Mouse (Mus musculus): ENCODE data around the gene Setd1b.

The Setd1b gene

GRCm38 (mm10) chr5:123142161-123143157, at the start of gene Setd1b:
Setd1b (plus strand) TSS chr5:123142193.
- peak; percentile 69 to 85 for DNase-seq (ENCODE audit: low spot score in 2 of 2)

GRCm38 (mm10) chr5:123093077-123093633, 48.8 kb upstream of the Setd1b start:
- peak; percentile 71 to 75 for DNase-seq (ENCODE audit: low spot score in 2 of 2)

- DNase-seq (ENCODE audit: low spot score in 2 of 2) = peak; percentile 79 to 83
These were observed 47.6 kb upstream of the Setd1b start for GRCm38 (mm10) chr5:123094238-123094991.

GRCm38 (mm10) chr5:123096299-123096698, 45.7 kb upstream of the Setd1b start:
- no peak for DNase-seq (ENCODE audit: low spot score in 2 of 2)

- DNase-seq (ENCODE audit: low spot score in 2 of 2) = no peak
These were observed 43.5 kb upstream of the Setd1b start for GRCm38 (mm10) chr5:123098487-123098886.

GRCm38 (mm10) chr5:123102376-123102775, 39.6 kb upstream of the Setd1b start:
- DNase-seq (ENCODE audit: low spot score in 2 of 2) = no peak

GRCm38 (mm10) chr5:123103556-123103955, 38.4 kb upstream of the Setd1b start:
- no peak for DNase-seq (ENCODE audit: low spot score in 2 of 2)

GRCm38 (mm10) chr5:123104769-123105168, 37.2 kb upstream of the Setd1b start:
- no peak for DNase-seq (ENCODE audit: low spot score in 2 of 2)

GRCm38 (mm10) chr5:123109452-123110203, 32.4 kb upstream of the Setd1b start:
- no peak for DNase-seq (ENCODE audit: low spot score in 2 of 2)

GRCm38 (mm10) chr5:123110296-123110721, 31.7 kb upstream of the Setd1b start:
- DNase-seq (ENCODE audit: low spot score in 2 of 2) = no peak

GRCm38 (mm10) chr5:123114109-123114508, 27.9 kb upstream of the Setd1b start:
- DNase-seq (ENCODE audit: low spot score in 2 of 2) = no peak

- peak in 1 of 2 experiments; percentile 71 for DNase-seq (ENCODE audit: low spot score in 2 of 2)
These were observed 27.1 kb upstream of the Setd1b start for GRCm38 (mm10) chr5:123114924-123115323.

GRCm38 (mm10) chr5:123116080-123116479, 25.9 kb upstream of the Setd1b start:
- no peak for DNase-seq (ENCODE audit: low spot score in 2 of 2)

GRCm38 (mm10) chr5:123117257-123117656, 24.7 kb upstream of the Setd1b start:
- peak; percentile 84 to 95 for DNase-seq (ENCODE audit: low spot score in 2 of 2)

- DNase-seq (ENCODE audit: low spot score in 2 of 2) = no peak
These were observed 24.2 kb upstream of the Setd1b start for GRCm38 (mm10) chr5:123117773-123118172.

- no peak for DNase-seq (ENCODE audit: low spot score in 2 of 2)
These were observed 23.2 kb upstream of the Setd1b start for GRCm38 (mm10) chr5:123118826-123119225.

- DNase-seq (ENCODE audit: low spot score in 2 of 2) = no peak
These were observed 21.3 kb upstream of the Setd1b start for GRCm38 (mm10) chr5:123120624-123121215.

GRCm38 (mm10) chr5:123122181-123122580, 19.8 kb upstream of the Setd1b start:
- peak in 1 of 2 experiments; percentile 79 for DNase-seq (ENCODE audit: low spot score in 2 of 2)

GRCm38 (mm10) chr5:123125105-123125504, 16.9 kb upstream of the Setd1b start:
- DNase-seq (ENCODE audit: low spot score in 2 of 2) = no peak

- peak; percentile 69 to 84 for DNase-seq (ENCODE audit: low spot score in 2 of 2)
These were observed 16.2 kb upstream of the Setd1b start for GRCm38 (mm10) chr5:123125638-123126406.
